Mouse (Mus musculus) urinary bladder, postnatal 25 days (tissue): ENCODE measurements at regions not wholly inside any gene's neighbourhood (a gene's known extent, or its start where the extent isn't known, plus 50 kb on each side); places are given as distances from the start of the nearest gene placed in this dataset.
A peak's percentile ranks its signal among the peaks of the same experiment; 100 is the strongest.

ENCODE experiments used
- DNase-seq: peaks from one replicate; pipeline ENCODE4 v3.0.0; 2022; ENCODE audit warnings: low spot score

GRCm38 (mm10) chr6:39283761-39284415 lies 77.3 kb upstream of the Kdm7a start:
- DNase-seq = no peak

GRCm38 (mm10) chr6:39278317-39278716 lies 71.7 kb upstream of the Kdm7a start:
- no peak for DNase-seq

GRCm38 (mm10) chr6:39274774-39275502 lies 68.3 kb upstream of the Kdm7a start:
- no peak for DNase-seq

- DNase-seq = no peak
Measured at GRCm38 (mm10) chr6:39273427-39273826, 66.8 kb upstream of the Kdm7a start.

GRCm38 (mm10) chr6:39270457-39270856 lies 63.9 kb upstream of the Kdm7a start:
- DNase-seq = no peak

- no peak for DNase-seq
Measured at GRCm38 (mm10) chr6:39269706-39270105, 63.1 kb upstream of the Kdm7a start.

GRCm38 (mm10) chr6:39268647-39269428 lies 62.2 kb upstream of the Kdm7a start:
- no peak for DNase-seq

- DNase-seq = no peak
Measured at GRCm38 (mm10) chr6:39264722-39265121, 58.1 kb upstream of the Kdm7a start.

- DNase-seq = no peak
Measured at GRCm38 (mm10) chr6:39263615-39264014, 57.0 kb upstream of the Kdm7a start.

- no peak for DNase-seq
Measured at GRCm38 (mm10) chr6:39261951-39262350, 55.4 kb upstream of the Kdm7a start.

GRCm38 (mm10) chr6:39260480-39260879 lies 53.9 kb upstream of the Kdm7a start:
- no peak for DNase-seq

- DNase-seq = no peak
Measured at GRCm38 (mm10) chr6:39259129-39259528, 52.5 kb upstream of the Kdm7a start.

GRCm38 (mm10) chr6:39258656-39259055 lies 52.1 kb upstream of the Kdm7a start:
- no peak for DNase-seq

- DNase-seq = no peak
Measured at GRCm38 (mm10) chr6:39257667-39258395, 51.2 kb upstream of the Kdm7a start.

- DNase-seq = peak; percentile 19
Measured at GRCm38 (mm10) chr6:39257111-39257571, 50.6 kb upstream of the Kdm7a start.

- DNase-seq = peak; percentile 27
Measured at GRCm38 (mm10) chr6:39256304-39257103, 49.9 kb upstream of the Kdm7a start.
